Mouse (Mus musculus) MEL (cell line): ENCODE measurements around the gene Nod1. TPM values are rescaled to one million over a fixed set of nuclear protein-coding genes. Genes with fewer than 3 reads are reported as not detected.

ENCODE experiments used
- DNase-seq: peaks from one replicate; pipeline ENCODE4 v3.0.0; 2011; ENCODE audit warnings: low read depth, low spot score
- H3K27ac ChIP-seq: 2 replicates; pipeline ENCODE4 v1.5.1; 2012; ENCODE audit warnings: low read depth, mild to moderate bottlenecking, control low read depth, low read length, moderate library complexity; ENCODE audit not compliant: control insufficient read depth
- H3K27me3 ChIP-seq, 2 experiments: fragments of 150-350 bp in 1 of 2; sonication (generic) in 1 of 2; 2 replicates each; pipeline ENCODE4 v1.6.1; 2012; ENCODE audit warnings: low read length in 2 of 2, mild to moderate bottlenecking in 2 of 2, improper control_type of control experiment in 1 of 2, moderate library complexity in 1 of 2; ENCODE audit not compliant: insufficient read depth in 2 of 2, control insufficient read depth in 1 of 2
- H3K36me3 ChIP-seq, 2 experiments: 2 replicates each; pipeline ENCODE4 v1.6.1; 2012 to 2014; ENCODE audit warnings: low read length in 2 of 2, improper control_type of control experiment in 1 of 2, inconsistent platforms in 1 of 2, mild to moderate bottlenecking in 1 of 2; ENCODE audit not compliant: insufficient read depth in 2 of 2, control insufficient read depth in 1 of 2
- H3K4me1 ChIP-seq, 2 experiments: fragments of 150-350 bp in 1 of 2; sonication (generic) in 1 of 2; 2 replicates each; pipeline ENCODE4 v1.6.1; 2012; ENCODE audit warnings: low read length in 2 of 2, improper control_type of control experiment in 1 of 2, mild to moderate bottlenecking in 1 of 2; ENCODE audit not compliant: insufficient read depth in 2 of 2, control insufficient read depth in 1 of 2
- H3K4me3 ChIP-seq, 2 experiments: fragments of 150-350 bp in 1 of 2; sonication (generic) in 1 of 2; 2 replicates each; pipeline ENCODE4 v1.5.1; 2012; ENCODE audit warnings: low read depth in 2 of 2, low read length in 2 of 2, mild to moderate bottlenecking in 2 of 2, moderate library complexity in 2 of 2, control low read depth in 1 of 2, improper control_type of control experiment in 1 of 2; ENCODE audit not compliant: control insufficient read depth in 1 of 2, insufficient read depth in 1 of 2
- H3K79me2 ChIP-seq: 2 replicates; pipeline ENCODE4 v1.6.1; 2012; ENCODE audit warnings: mild to moderate bottlenecking, low read length, moderate library complexity; ENCODE audit not compliant: control insufficient read depth, poor library complexity, insufficient read depth
- H3K9ac ChIP-seq: 2 replicates; pipeline ENCODE4 v1.6.1; 2012; ENCODE audit warnings: low read depth, mild to moderate bottlenecking, control low read depth, low read length, moderate library complexity; ENCODE audit not compliant: control insufficient read depth, poor library complexity, severe bottlenecking
- H3K9me3 ChIP-seq: fragments of 150-350 bp; sonication (generic); replicated peaks from 2 replicates; pipeline ENCODE4 v1.6.1; 2012; ENCODE audit warnings: mild to moderate bottlenecking, low read length, improper control_type of control experiment, moderate library complexity; ENCODE audit not compliant: insufficient read depth
- CHD1 ChIP-seq: IDR thresholded peaks from 2 replicates; pipeline ENCODE4 v1.6.1; 2012; ENCODE audit warnings: low read depth, mild to moderate bottlenecking, inconsistent platforms, low read length, improper control_type of control experiment
- ELF1 ChIP-seq: IDR thresholded peaks from 2 replicates; pipeline ENCODE4 v1.6.1; 2014; ENCODE audit warnings: low read depth, mild to moderate bottlenecking, inconsistent platforms, low read length, improper control_type of control experiment, moderate library complexity
- EP300 ChIP-seq, 2 experiments: IDR thresholded peaks; 2 replicates each; pipeline ENCODE4 v1.6.1; 2011; ENCODE audit warnings: improper control_type of control experiment in 2 of 2, low read length in 2 of 2, low read depth in 1 of 2, mild to moderate bottlenecking in 1 of 2
- ETS1 ChIP-seq: IDR thresholded peaks from 2 replicates; pipeline ENCODE4 v1.6.1; 2012; ENCODE audit warnings: low read depth, mild to moderate bottlenecking, inconsistent platforms, low read length, improper control_type of control experiment, moderate library complexity
- GATA1 ChIP-seq: IDR thresholded peaks from 2 replicates; pipeline ENCODE4 v1.6.1; 2011; ENCODE audit warnings: low read depth, low read length, improper control_type of control experiment
- KAT2A ChIP-seq: conservative IDR thresholded peaks from 2 replicates; pipeline ENCODE4 v1.6.1; 2012; ENCODE audit warnings: low read depth, low read length, improper control_type of control experiment, inconsistent platforms
- MAFK ChIP-seq: IDR thresholded peaks from 2 replicates; pipeline ENCODE4 v1.6.1; 2011; ENCODE audit warnings: low read depth, mild to moderate bottlenecking, low read length, improper control_type of control experiment, borderline replicate concordance
- MAX ChIP-seq: IDR thresholded peaks from 2 replicates; pipeline ENCODE4 v1.6.1; 2011; ENCODE audit warnings: low read length, improper control_type of control experiment
- MEF2A ChIP-seq: IDR thresholded peaks from 2 replicates; pipeline ENCODE4 v1.6.1; 2014; ENCODE audit warnings: low read depth, mild to moderate bottlenecking, inconsistent platforms, low read length, improper control_type of control experiment; ENCODE audit not compliant: poor library complexity, insufficient replicate concordance, severe bottlenecking; ENCODE audit errors: extremely low read depth
- NELFE ChIP-seq: IDR thresholded peaks from 2 replicates; pipeline ENCODE4 v1.6.1; 2011; ENCODE audit warnings: low read depth, low read length, improper control_type of control experiment
- POLR2A ChIP-seq, 2 experiments: IDR thresholded peaks; 2 replicates each; pipeline ENCODE4 v1.6.1; 2011 to 2012; ENCODE audit warnings: low read length in 2 of 2, mild to moderate bottlenecking in 2 of 2, control low read depth in 1 of 2, improper control_type of control experiment in 1 of 2, low read depth in 1 of 2, moderate library complexity in 1 of 2; ENCODE audit not compliant: control insufficient read depth in 1 of 2, insufficient read depth in 1 of 2, poor library complexity in 1 of 2
- POLR2AphosphoS2 ChIP-seq: IDR thresholded peaks from 2 replicates; pipeline ENCODE4 v1.6.1; 2011; ENCODE audit warnings: low read length, improper control_type of control experiment
- POLR2AphosphoS5 ChIP-seq: IDR thresholded peaks from 2 replicates; pipeline ENCODE4 v1.6.1; 2012; ENCODE audit warnings: low read depth, borderline replicate concordance, mild to moderate bottlenecking, inconsistent platforms, low read length, moderate library complexity, mixed read lengths
- RCOR1 ChIP-seq: IDR thresholded peaks from 2 replicates; pipeline ENCODE4 v1.6.1; 2012; ENCODE audit warnings: low read depth, mild to moderate bottlenecking, inconsistent platforms, low read length, improper control_type of control experiment
- SMC3 ChIP-seq: IDR thresholded peaks from 2 replicates; pipeline ENCODE4 v1.6.1; 2011; ENCODE audit warnings: low read depth, low read length, improper control_type of control experiment
- TAL1 ChIP-seq: IDR thresholded peaks from 2 replicates; pipeline ENCODE4 v1.6.1; 2012; ENCODE audit warnings: mild to moderate bottlenecking, inconsistent platforms, low read length, moderate library complexity, mixed read lengths
- TBP ChIP-seq: IDR thresholded peaks from 2 replicates; pipeline ENCODE4 v1.8.0; 2011; ENCODE audit warnings: low read depth, low read length, improper control_type of control experiment
- TCF12 ChIP-seq: IDR thresholded peaks from 2 replicates; pipeline ENCODE4 v1.6.1; 2014; ENCODE audit warnings: low read depth, mild to moderate bottlenecking, inconsistent platforms, low read length, improper control_type of control experiment, moderate library complexity
- UBTF ChIP-seq: IDR thresholded peaks from 2 replicates; pipeline ENCODE4 v1.6.1; 2012; ENCODE audit warnings: low read depth, mild to moderate bottlenecking, inconsistent platforms, low read length, improper control_type of control experiment, moderate library complexity, borderline replicate concordance; ENCODE audit not compliant: insufficient read depth
- ZC3H11A ChIP-seq: IDR thresholded peaks from 2 replicates; pipeline ENCODE4 v1.6.1; 2012; ENCODE audit warnings: low read depth, mild to moderate bottlenecking, inconsistent platforms, low read length, improper control_type of control experiment
- ZKSCAN1 ChIP-seq: IDR thresholded peaks from 2 replicates; pipeline ENCODE4 v1.6.1; 2012; ENCODE audit warnings: low read depth, mild to moderate bottlenecking, inconsistent platforms, low read length, improper control_type of control experiment, moderate library complexity
- polyA plus RNA-seq, 2 experiments: library from polyadenylated mRNA; stranded (reverse) in 1 of 2; unstranded in 1 of 2; fragments of >175 nt in 1 of 2; fragments of >200 nt in 1 of 2; gene quantifications; 2 replicates each; pipeline versions ENCODE4 v1.2.1 to v1.2.4; 2012; ENCODE audit warnings: low replicate concordance in 2 of 2, low read depth in 1 of 2; ENCODE audit not compliant: insufficient read length in 2 of 2, insufficient read depth in 1 of 2, missing spikeins in 1 of 2
- total RNA-seq: library from RNA; depleted of rRNA; stranded (reverse); fragments of 300-350 nt; gene quantifications from 2 replicates; pipeline ENCODE4 v1.2.3, GENCODE M21; 2012

Gene Nod1
- total and polyA plus RNA-seq, 3 experiments = 0.12 to 0.21 TPM; not detected in 1

GRCm38 (mm10) chr6:54992734-54993260 is 20.4 kb upstream of the Nod1 start, which contains the start of gene Ggct (continued):
- TF ChIP-seq POLR2AphosphoS2 (0 out of 2 replicates have a peak, but pooled peaks have one; percentile 64), GATA1 (no peak), ZKSCAN1 (no peak), ETS1 (0 out of 2 replicates have a peak, but pooled peaks have one; percentile 4), POLR2AphosphoS5 (no peak), CHD1 (no peak), MAX (peak; percentile 86), EP300 (IDR thresholded peaks at IDR 0.05; ENCODE audit: low read depth in 1 of 2, low read length in 2 of 2) (peak in 1 of 2 experiments; percentile 20; a peak in 1 of 4 replicates), UBTF (no peak), KAT2A (no peak), SMC3 (peak; percentile 17; the same call in 1 of the 2 replicates), MEF2A (no peak)
- TF ChIP-seq, all 39 proteins: peak for 18

DNA sequence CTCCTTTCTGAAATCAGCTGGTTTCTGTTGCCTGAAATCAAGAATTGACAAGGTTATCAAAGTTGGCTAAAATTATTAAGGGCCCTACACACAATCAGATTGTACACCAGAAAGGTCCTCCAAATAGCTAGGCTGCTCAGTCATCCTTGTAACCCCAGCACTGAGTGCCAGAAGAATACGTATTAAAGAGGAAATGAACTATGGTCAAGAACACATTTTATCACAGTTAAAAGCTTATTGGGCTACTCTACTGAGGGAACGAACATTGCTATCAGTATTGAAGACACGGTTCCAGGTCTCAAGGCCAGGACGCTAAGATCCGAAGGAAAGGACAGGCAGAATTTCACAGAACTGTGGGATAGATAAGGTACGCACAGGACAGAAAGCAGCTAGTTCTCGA is 19.7 kb upstream of the Nod1 start:
- peak overlapping the region; percentile 42; the same call in 1 of the 2 replicates for H3K27ac ChIP-seq
- peaks cover 0 to 16% of the 10 kb centered on the region in 2 experiments; a peak in 3 of 4 replicates for H3K4me1 ChIP-seq
- peak overlapping the region; percentile 62 to 81 for H3K4me3 ChIP-seq
- peak overlapping the region; percentile 68 for H3K9ac ChIP-seq
- peak; percentile 67 for DNase-seq
- H3K36me3 ChIP-seq = peaks cover 0 to 16% of the 10 kb centered on the region in 2 experiments; a peak in 2 of 4 replicates
- H3K9me3 ChIP-seq = no peaks in the 10 kb centered on the region
- H3K79me2 ChIP-seq = peaks cover 2% of the 10 kb centered on the region
- no peak for TF ChIP-seq ZC3H11A
- peak; percentile 37; the same call in 1 of the 2 replicates for TF ChIP-seq GATA1
- H3K27me3 ChIP-seq = no peaks in the 10 kb centered on the region; a peak in 1 of 4 replicates

GRCm38 (mm10) chr6:54991189-54991588 is 18.8 kb upstream of the Nod1 start:
- no peaks in the 10 kb centered on the region for H3K9me3 ChIP-seq
- peak; percentile 59; the same call in 1 of the 2 replicates for TF ChIP-seq TCF12
- TF ChIP-seq GATA1 = peak; percentile 92
- TF ChIP-seq TBP = peak; percentile 33; the same call in 1 of the 2 replicates
- TF ChIP-seq RCOR1 = peak; percentile 77
- peak in 1 of 2 experiments; percentile 37; a peak in 1 of 4 replicates for TF ChIP-seq POLR2A (IDR thresholded peaks at IDR 0.05; ENCODE audit: control insufficient read depth in 1 of 2, insufficient read depth in 1 of 2, low read depth in 1 of 2, low read length in 2 of 2, poor library complexity in 1 of 2)
- TF ChIP-seq ETS1 = peak; percentile 55; the same call in 1 of the 2 replicates
- TF ChIP-seq POLR2AphosphoS2 = no peak
- peak; percentile 82 to 86 for TF ChIP-seq EP300 (IDR thresholded peaks at IDR 0.05; ENCODE audit: low read depth in 1 of 2, low read length in 2 of 2)
- no peak for TF ChIP-seq MAFK
- no peak for TF ChIP-seq NELFE
- no peak for TF ChIP-seq ELF1
- TF ChIP-seq CHD1 = no peak
- TF ChIP-seq TAL1 = peak; percentile 85
- H3K36me3 ChIP-seq = peaks cover 0 to 16% of the 10 kb centered on the region in 2 experiments; a peak in 2 of 4 replicates
- no peak overlapping the region; the same call in 1 of the 2 replicates for H3K9ac ChIP-seq
- peaks cover 0 to 16% of the 10 kb centered on the region in 2 experiments; a peak in 3 of 4 replicates for H3K4me1 ChIP-seq
- no peaks in the 10 kb centered on the region; a peak in 1 of 4 replicates for H3K27me3 ChIP-seq
- peaks cover 2% of the 10 kb centered on the region for H3K79me2 ChIP-seq
- peak overlapping the region; percentile 49 for H3K27ac ChIP-seq
- no peak overlapping the region for H3K4me3 ChIP-seq
- DNase-seq = peak; percentile 78
